Mouse (Mus musculus): ENCODE results near the gene Exosc5. TPM values are rescaled to one million over a fixed set of nuclear protein-coding genes. Genes with fewer than 3 reads are reported as not detected.

The Exosc5 gene
- total and polyA plus RNA-seq, 2 experiments from 2014 or later = 20.3 to 27.7 TPM

DNA sequence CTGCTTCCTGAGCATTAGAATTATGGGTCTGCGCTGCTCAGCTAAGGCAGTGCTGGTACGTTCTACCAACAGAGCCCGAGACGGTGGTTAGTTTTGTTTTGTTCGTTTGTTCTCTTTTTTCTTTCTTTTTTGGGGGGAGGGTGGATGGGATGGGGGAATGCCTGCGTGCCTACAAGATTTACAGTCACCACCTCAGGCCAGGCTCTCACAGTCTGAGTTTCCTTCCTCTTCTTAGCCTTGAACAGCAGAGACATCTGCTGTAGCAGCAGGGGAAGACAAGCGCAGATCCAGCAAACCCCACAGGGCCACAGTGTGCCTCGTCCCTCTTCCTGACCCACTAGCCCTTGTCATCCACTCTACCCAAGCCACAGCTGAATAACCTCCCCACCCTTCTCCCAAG is 7.7 kb upstream of the Exosc5 start:
- 0 out of 2 replicates have a peak, but pooled peaks cover 3% of the 10 kb centered on the region for H3K36me3 ChIP-seq (replicated peaks; ENCODE audit: control insufficient read depth, insufficient read depth, low read length)
- no peak overlapping the region for H3K9ac ChIP-seq (replicated peaks; ENCODE audit: low read depth, low read length)
- no peak for DNase-seq (ENCODE audit: low spot score)

DNA sequence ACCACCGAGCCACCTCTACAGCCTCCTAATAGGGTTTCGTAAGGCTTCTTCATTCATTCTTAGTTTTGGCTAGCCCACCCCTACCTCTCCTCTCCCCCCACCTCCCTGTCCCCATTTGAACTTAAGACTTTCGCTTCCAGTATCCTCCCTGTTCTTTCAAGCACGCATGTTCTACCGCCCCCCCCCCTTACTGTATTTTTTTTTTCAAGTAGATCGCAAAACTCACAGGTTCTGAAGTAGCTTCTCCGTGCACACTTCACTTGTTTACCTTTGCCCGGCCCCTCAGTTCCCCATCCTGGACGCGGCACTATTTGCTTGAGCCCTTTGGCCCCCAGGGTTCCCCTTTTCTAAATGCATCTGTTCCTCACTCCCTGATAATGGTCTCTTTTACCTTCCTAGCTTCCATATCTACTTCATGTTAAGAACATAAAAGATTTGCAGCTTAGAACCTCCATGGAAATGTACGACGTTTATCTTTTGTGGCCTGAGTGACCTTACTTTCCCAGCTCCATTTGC is 6.7 kb upstream of the Exosc5 start:
- WGBS = 84% methylated on average over 12 of the region's 12 CpGs
- no peak for ATAC-seq (ENCODE audit: insufficient read depth, low read depth)
- H3K4me2 ChIP-seq (ENCODE audit: low read depth, low read length) = no peak overlapping the region

More for the DNA sequence above, 7.7 kb upstream of the Exosc5 start:
- Histone ChIP-seq H3K27me3 (ENCODE audit: control insufficient read depth, insufficient read depth, low read length) (no peaks in the 10 kb centered on the region), H3K27ac (ENCODE audit: low read depth) (no peak overlapping the region), H3K4me3 (ENCODE audit: low read depth, low read length) (no peak overlapping the region), H3K9me3 (replicated peaks; ENCODE audit: control insufficient read depth, low read length) (no peaks in the 10 kb centered on the region), H3K4me1 (ENCODE audit: control insufficient read depth, insufficient read depth) (no peaks in the 10 kb centered on the region), H3K4me2 (ENCODE audit: low read depth, low read length) (no peak overlapping the region)
- ATAC-seq (ENCODE audit: insufficient read depth, low read depth) = no peak
- TF ChIP-seq EP300 (IDR thresholded peaks at IDR 0.05; ENCODE audit: low read depth) (no peak), CTCF (IDR thresholded peaks at IDR 0.05; ENCODE audit: low read depth) (no peak)
- WGBS = 87% methylated on average over 8 of the region's 8 CpGs

DNA sequence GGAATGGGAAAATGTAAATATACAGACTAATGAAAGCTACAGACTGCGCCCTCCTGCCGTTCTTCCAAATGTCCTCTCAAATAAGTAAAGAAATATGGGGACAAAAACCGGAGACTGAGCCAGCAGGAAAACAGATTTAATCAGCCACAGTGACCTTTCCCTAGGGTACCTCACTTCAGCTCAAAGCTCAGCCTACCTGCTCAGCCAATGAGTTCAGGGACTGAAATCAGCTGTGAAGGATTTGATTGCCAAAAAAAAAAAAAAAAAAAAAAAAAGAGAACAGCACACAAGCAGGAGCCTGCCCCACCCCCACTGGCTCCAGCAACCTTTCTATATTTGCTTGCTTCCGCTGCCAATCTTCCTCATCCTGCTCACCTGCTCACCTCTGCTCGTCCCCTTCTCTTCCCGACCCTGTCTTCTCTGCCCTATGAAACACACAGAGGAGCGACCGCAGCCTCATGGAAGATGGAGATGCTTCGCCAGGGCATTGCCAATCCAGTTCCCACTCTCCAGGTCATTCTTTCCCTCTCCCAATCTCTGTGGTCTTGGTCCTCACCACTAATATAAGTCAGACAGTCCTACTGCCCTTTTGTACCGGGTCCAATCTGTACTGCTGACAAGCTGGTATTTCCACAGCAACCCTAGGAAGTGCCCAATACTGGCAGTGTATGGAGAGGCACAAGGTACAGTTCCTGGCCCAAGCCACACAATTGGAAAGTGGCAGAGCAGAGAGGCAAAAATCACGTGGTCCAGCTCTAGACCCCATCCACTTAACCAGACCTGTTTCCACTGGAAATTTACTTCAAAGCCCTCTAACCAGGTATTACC is 3.1 kb upstream of the Exosc5 start:
- H3K9ac ChIP-seq (replicated peaks; ENCODE audit: low read depth, low read length) = no peak overlapping the region
- 0 out of 2 replicates have a peak, but pooled peaks cover 3% of the 10 kb centered on the region for H3K36me3 ChIP-seq (replicated peaks; ENCODE audit: control insufficient read depth, insufficient read depth, low read length)
- TF ChIP-seq EP300 (IDR thresholded peaks at IDR 0.05; ENCODE audit: low read depth) = no peak
- no peak for TF ChIP-seq CTCF (IDR thresholded peaks at IDR 0.05; ENCODE audit: low read depth)
- DNase-seq (ENCODE audit: low spot score) = no peak
- H3K27ac ChIP-seq (ENCODE audit: low read depth) = no peak overlapping the region
- 69% methylated on average over 11 of the region's 11 CpGs for WGBS
- H3K4me3 ChIP-seq (ENCODE audit: low read depth, low read length) = no peak overlapping the region
- no peaks in the 10 kb centered on the region for H3K27me3 ChIP-seq (ENCODE audit: control insufficient read depth, insufficient read depth, low read length)
- H3K9me3 ChIP-seq (replicated peaks; ENCODE audit: control insufficient read depth, low read length) = no peaks in the 10 kb centered on the region
- H3K4me2 ChIP-seq (ENCODE audit: low read depth, low read length) = no peak overlapping the region
- H3K4me1 ChIP-seq (ENCODE audit: control insufficient read depth, insufficient read depth) = peaks cover 14% of the 10 kb centered on the region
- ATAC-seq (ENCODE audit: insufficient read depth, low read depth) = no peak

More for the DNA sequence above, 6.7 kb upstream of the Exosc5 start:
- H3K27ac ChIP-seq (ENCODE audit: low read depth) = no peak overlapping the region
- no peak for DNase-seq (ENCODE audit: low spot score)
- 0 out of 2 replicates have a peak, but pooled peaks cover 3% of the 10 kb centered on the region for H3K36me3 ChIP-seq (replicated peaks; ENCODE audit: control insufficient read depth, insufficient read depth, low read length)
- TF ChIP-seq CTCF (IDR thresholded peaks at IDR 0.05; ENCODE audit: low read depth) = no peak
- TF ChIP-seq EP300 (IDR thresholded peaks at IDR 0.05; ENCODE audit: low read depth) = no peak
- no peaks in the 10 kb centered on the region for H3K9me3 ChIP-seq (replicated peaks; ENCODE audit: control insufficient read depth, low read length)
- no peaks in the 10 kb centered on the region for H3K27me3 ChIP-seq (ENCODE audit: control insufficient read depth, insufficient read depth, low read length)
- H3K9ac ChIP-seq (replicated peaks; ENCODE audit: low read depth, low read length) = no peak overlapping the region
- H3K4me1 ChIP-seq (ENCODE audit: control insufficient read depth, insufficient read depth) = 0 out of 2 replicates have a peak, but pooled peaks cover 2% of the 10 kb centered on the region
- no peak overlapping the region for H3K4me3 ChIP-seq (ENCODE audit: low read depth, low read length)

DNA sequence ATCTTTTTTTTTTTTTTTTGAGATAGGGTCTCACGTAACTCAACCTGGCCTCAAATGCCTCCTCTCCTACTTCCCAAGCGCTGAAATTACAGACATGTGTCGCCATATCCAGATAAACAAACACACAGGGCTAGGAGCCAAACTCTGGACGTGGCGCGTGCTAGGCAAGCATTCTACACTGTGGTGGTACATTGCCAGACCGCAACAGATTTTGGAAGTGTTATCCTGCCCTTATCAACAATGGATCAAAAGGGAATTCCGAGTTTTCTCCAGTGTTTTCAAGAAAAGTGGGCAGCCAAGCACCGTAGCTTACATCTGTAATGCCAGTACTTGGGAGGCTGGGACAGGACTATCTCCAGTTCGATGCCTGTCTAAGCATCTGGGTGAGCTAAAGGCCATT is 1.2 kb upstream of the Exosc5 start:
- H3K27me3 ChIP-seq (ENCODE audit: control insufficient read depth, insufficient read depth, low read length) = no peaks in the 10 kb centered on the region
- TF ChIP-seq CTCF (IDR thresholded peaks at IDR 0.05; ENCODE audit: low read depth) = no peak
- no peak for TF ChIP-seq EP300 (IDR thresholded peaks at IDR 0.05; ENCODE audit: low read depth)
- H3K27ac ChIP-seq (ENCODE audit: low read depth) = peak overlapping the region; percentile 81; the same call in 1 of the 2 replicates
- H3K36me3 ChIP-seq (replicated peaks; ENCODE audit: control insufficient read depth, insufficient read depth, low read length) = 0 out of 2 replicates have a peak, but pooled peaks cover 3% of the 10 kb centered on the region
- WGBS = 27% methylated on average over 10 of the region's 10 CpGs
- H3K4me1 ChIP-seq (ENCODE audit: control insufficient read depth, insufficient read depth) = peaks cover 14% of the 10 kb centered on the region
- ATAC-seq (ENCODE audit: insufficient read depth, low read depth) = no peak
- no peak for DNase-seq (ENCODE audit: low spot score)
- H3K4me3 ChIP-seq (ENCODE audit: low read depth, low read length) = peak overlapping the region; percentile 67
- H3K4me2 ChIP-seq (ENCODE audit: low read depth, low read length) = peak overlapping the region; percentile 78
- no peaks in the 10 kb centered on the region for H3K9me3 ChIP-seq (replicated peaks; ENCODE audit: control insufficient read depth, low read length)
- peak overlapping the region; percentile 76 for H3K9ac ChIP-seq (replicated peaks; ENCODE audit: low read depth, low read length)

DNA sequence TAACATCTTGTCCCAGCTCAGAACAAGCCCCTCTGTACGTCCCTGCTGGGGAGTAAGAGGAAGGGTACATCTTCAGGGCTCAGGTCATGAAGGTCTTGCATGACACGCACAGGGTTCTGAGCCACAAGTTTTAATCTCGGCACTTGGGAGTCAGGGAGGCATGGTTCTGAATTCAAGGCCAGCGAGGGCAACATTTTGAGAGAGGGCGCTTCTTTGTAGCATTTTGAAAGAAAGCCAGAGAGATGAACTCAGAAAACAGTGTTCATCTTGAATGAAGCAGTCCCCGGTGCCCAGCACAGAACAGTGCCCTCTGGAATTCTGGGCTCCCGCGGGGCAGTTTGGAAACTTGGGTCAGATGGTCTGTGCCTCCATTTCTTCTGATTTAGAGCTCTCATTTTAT is 7.4 kb downstream of the Exosc5 start:
- Histone ChIP-seq H3K27me3 (ENCODE audit: control insufficient read depth, insufficient read depth, low read length) (no peaks in the 10 kb centered on the region), H3K4me3 (ENCODE audit: low read depth, low read length) (no peak overlapping the region), H3K4me1 (ENCODE audit: control insufficient read depth, insufficient read depth) (no peaks in the 10 kb centered on the region), H3K27ac (ENCODE audit: low read depth) (no peak overlapping the region), H3K36me3 (replicated peaks; ENCODE audit: control insufficient read depth, insufficient read depth, low read length) (peaks cover 47% of the 10 kb centered on the region), H3K9me3 (replicated peaks; ENCODE audit: control insufficient read depth, low read length) (no peaks in the 10 kb centered on the region), H3K4me2 (ENCODE audit: low read depth, low read length) (no peak overlapping the region), H3K9ac (replicated peaks; ENCODE audit: low read depth, low read length) (no peak overlapping the region)
- DNase-seq (ENCODE audit: low spot score) = no peak
- TF ChIP-seq CTCF (IDR thresholded peaks at IDR 0.05; ENCODE audit: low read depth) (no peak), EP300 (IDR thresholded peaks at IDR 0.05; ENCODE audit: low read depth) (no peak)
- no peak for ATAC-seq (ENCODE audit: insufficient read depth, low read depth)
- 92% methylated on average over 8 of the region's 8 CpGs for WGBS
